Mouse (Mus musculus): Measurements from ENCODE around the gene Ccdc173.

DNA sequence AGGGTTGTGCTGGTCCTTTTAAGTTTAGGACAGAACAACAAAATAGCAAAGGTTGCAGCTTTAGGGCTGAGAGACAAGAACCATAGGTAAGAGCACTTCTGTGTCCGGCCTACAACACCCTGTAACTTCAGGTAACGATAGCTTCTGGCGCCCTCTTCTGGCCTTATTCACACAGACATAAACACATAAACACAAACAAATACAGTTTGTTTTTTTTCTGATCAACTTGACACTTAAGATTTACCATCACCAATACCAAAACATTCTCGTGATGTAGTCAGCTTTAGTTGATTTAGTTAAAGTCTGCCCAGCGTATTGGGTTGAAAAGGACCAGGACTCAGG, 10.6 kb downstream of the Ccdc173 start:
- TF ChIP-seq CTCF (IDR thresholded peaks at IDR 0.05; ENCODE audit: low read depth): peak; percentile 65
- TF ChIP-seq EP300 (IDR thresholded peaks at IDR 0.05; ENCODE audit: low read depth): no peak

Data from liver, postnatal 0 days (tissue).